Mouse (Mus musculus) testis, adult 10 weeks (tissue): ENCODE measurements around the gene Rprd2. TPM values are rescaled to one million over a fixed set of nuclear protein-coding genes. Genes with fewer than 3 reads are reported as not detected.

Source experiments
- polyA plus RNA-seq: library from polyadenylated mRNA; stranded (reverse); fragments of 350-450 nt; fragmentation: Illumina TruSeq; extraction: RNeasy Lipid Tissue Mini Kit (QIAGEN cat#74804); gene quantifications from one replicate; pipeline ENCODE4 v1.2.3, GENCODE M21; 2014; ENCODE audit warnings: low read depth, low replicate concordance

The Rprd2 gene
- polyA plus RNA-seq: 29.8 TPM

GRCm38 (mm10) chr3:95818571-95819288 is at the start of gene Rprd2:
Gene Rprd2 (minus strand): TSS chr3:95818863.

GRCm38 (mm10) chr3:95855502-95856089 is 36.9 kb upstream of the Rprd2 start, which contains the start of gene Prpf3:
Gene Prpf3 (minus strand): TSS chr3:95855885.

GRCm38 (mm10) chr3:95760106-95760505 is 58.6 kb downstream of the Rprd2 start, which contains the start of gene Tars2:
Gene Tars2 (minus strand): TSS chr3:95760206.

DNA sequence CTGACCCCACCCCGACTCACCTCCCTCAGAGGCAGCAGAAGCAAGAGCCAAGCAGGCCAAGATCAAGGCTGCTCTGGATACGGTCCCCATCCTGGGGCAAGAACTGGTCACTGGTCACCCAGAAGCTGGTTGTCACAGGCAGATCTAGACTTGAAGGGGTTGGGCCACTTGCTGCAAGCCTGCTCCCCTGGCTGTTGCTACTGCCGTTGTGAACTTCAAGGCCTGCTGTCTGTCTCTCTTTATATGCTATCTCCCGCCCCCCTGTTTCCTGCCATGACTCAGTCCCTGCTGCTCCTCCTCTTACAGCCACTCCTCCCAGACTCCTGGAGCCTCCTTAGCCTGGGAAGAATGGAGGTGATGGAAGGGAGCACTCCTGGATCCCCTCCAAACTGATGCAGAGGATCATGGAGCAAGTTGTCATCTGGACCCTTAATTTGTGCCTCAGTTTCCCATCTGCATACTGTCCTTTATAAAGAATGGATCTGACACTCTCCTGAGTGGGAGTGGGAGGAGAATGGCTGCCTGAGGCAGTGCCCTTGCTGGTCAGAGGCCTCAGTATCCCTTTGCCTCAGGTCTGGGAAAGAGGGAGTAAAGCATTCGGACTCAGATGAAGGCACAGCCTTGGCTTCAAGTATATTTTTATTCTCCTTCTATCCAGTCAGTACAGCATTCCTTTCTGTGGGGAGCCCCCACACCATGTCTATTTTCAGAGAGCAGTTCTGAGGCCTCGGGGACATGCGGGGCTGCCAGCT is 79.1 kb downstream of the Rprd2 start, which contains the start of gene Ecm1:
Ecm1 (minus strand) TSS at position 217 of the 752 bp plus-strand sequence.

Other genes with a start within 250 kb of the Rprd2 start
- 29.8 TPM for gene Golph3l, start 229.9 kb downstream of the Rprd2 start, polyA plus RNA-seq
- gene Ensa, start 193.9 kb downstream of the Rprd2 start, polyA plus RNA-seq: 50.6 TPM
- gene Mcl1, start 160.1 kb downstream of the Rprd2 start, polyA plus RNA-seq: 72.5 TPM
- 0.08 TPM for gene Adamtsl4, start 130.9 kb downstream of the Rprd2 start, polyA plus RNA-seq
- 0.95 TPM for gene Ecm1, start 79.3 kb downstream of the Rprd2 start, polyA plus RNA-seq
- gene Tars2, start 58.7 kb downstream of the Rprd2 start, polyA plus RNA-seq: 12.8 TPM
- 39.6 TPM for gene Prpf3, start 37.0 kb upstream of the Rprd2 start, polyA plus RNA-seq
- gene Mrps21, start 52.7 kb upstream of the Rprd2 start, polyA plus RNA-seq: 11.8 TPM
- gene Ciart, start 63.4 kb upstream of the Rprd2 start, polyA plus RNA-seq: 4.8 TPM
- 7.3 TPM for gene BC028528, start 73.1 kb upstream of the Rprd2 start, polyA plus RNA-seq
- gene Aph1a, start 75.1 kb upstream of the Rprd2 start, polyA plus RNA-seq: 3.9 TPM
- gene Car14, start 85.8 kb upstream of the Rprd2 start, polyA plus RNA-seq: 1.8 TPM
- gene Anp32e, start 110.4 kb upstream of the Rprd2 start, polyA plus RNA-seq: 34.5 TPM
- gene Plekho1, start 177.1 kb upstream of the Rprd2 start, polyA plus RNA-seq: 8.6 TPM
- 15.0 TPM for gene Vps45, start 239.6 kb upstream of the Rprd2 start, polyA plus RNA-seq